Mouse (Mus musculus) stomach, postnatal 0 days (tissue): Measurements from ENCODE around the gene Cd80. TPM values are rescaled to one million over a fixed set of nuclear protein-coding genes. Genes with fewer than 3 reads are reported as not detected.

Experiments used
- ATAC-seq: fragments of 200-750 bp; cut with Nextera tagmentation; 2 replicates; pipeline ENCODE4 v1.8.0; 2017; ENCODE audit not compliant: low FRiP score, low TSS enrichment
- DNase-seq: peaks from one replicate; pipeline ENCODE4 v3.0.0-alpha.2; 2016; ENCODE audit warnings: low spot score
- H3K27ac ChIP-seq: fragments of 300-500 bp; sonication (generic); replicated peaks from 2 replicates; pipeline ENCODE4 v1.5.1; 2014; ENCODE audit warnings: mild to moderate bottlenecking, control low read depth
- H3K27me3 ChIP-seq: fragments of 300-500 bp; sonication (generic); 2 replicates; pipeline ENCODE4 v1.6.1; 2014; ENCODE audit warnings: low read length; ENCODE audit not compliant: control insufficient read depth, insufficient read depth
- H3K36me3 ChIP-seq: fragments of 300-500 bp; sonication (generic); 2 replicates; pipeline ENCODE4 v1.6.1; 2014; ENCODE audit warnings: low read length, mixed read lengths; ENCODE audit not compliant: control insufficient read depth, insufficient read depth
- H3K4me1 ChIP-seq: fragments of 300-500 bp; sonication (generic); replicated peaks from 2 replicates; pipeline ENCODE4 v1.6.1; 2014; ENCODE audit warnings: antibody characterized with exemption; ENCODE audit not compliant: control insufficient read depth, insufficient read depth
- H3K4me2 ChIP-seq: fragments of 300-500 bp; sonication (generic); replicated peaks from 2 replicates; pipeline ENCODE4 v1.6.1; 2014; ENCODE audit warnings: low read depth, mild to moderate bottlenecking, control low read depth, moderate library complexity
- H3K4me3 ChIP-seq: fragments of 300-500 bp; sonication (generic); 2 replicates; pipeline ENCODE4 v1.5.1; 2014; ENCODE audit warnings: low read depth, low read length, control low read depth
- H3K9ac ChIP-seq: fragments of 300-500 bp; sonication (generic); 2 replicates; pipeline ENCODE4 v1.6.1; 2014; ENCODE audit warnings: mild to moderate bottlenecking, low read length, control low read depth, mixed read lengths
- H3K9me3 ChIP-seq: fragments of 300-500 bp; sonication (generic); 2 replicates; pipeline ENCODE4 v1.6.1; 2016; ENCODE audit warnings: low read length; ENCODE audit not compliant: control insufficient read depth
- CTCF ChIP-seq: IDR thresholded peaks from 2 replicates; pipeline ENCODE4 v1.5.1; 2016; ENCODE audit warnings: antibody characterized with exemption, low read depth, mild to moderate bottlenecking, moderate library complexity
- EP300 ChIP-seq: optimal IDR thresholded peaks from 2 replicates; pipeline ENCODE3; 2016; ENCODE audit warnings: antibody characterized with exemption
- WGBS: fragments of 180-500 bp; shearing (Covaris S2); extraction: QIAGEN DNeasy Blood & Tissue Kit; methylation state at CpG from one replicate; pipeline ENCODE4 v1.1.7; 2014; 5-methylcytosine and 5-hydroxymethylcytosine counted together
- polyA plus RNA-seq: library from polyadenylated mRNA; unstranded; fragments of >200 nt; fragmentation: Nextera tagmentation; extraction: Ambion mirVana; gene quantifications from 2 replicates; pipeline ENCODE4 v1.2.1, GENCODE M21; 2015

Gene Cd80
- polyA plus RNA-seq, 1 experiment from 2014 or later: 0.45 TPM

DNA sequence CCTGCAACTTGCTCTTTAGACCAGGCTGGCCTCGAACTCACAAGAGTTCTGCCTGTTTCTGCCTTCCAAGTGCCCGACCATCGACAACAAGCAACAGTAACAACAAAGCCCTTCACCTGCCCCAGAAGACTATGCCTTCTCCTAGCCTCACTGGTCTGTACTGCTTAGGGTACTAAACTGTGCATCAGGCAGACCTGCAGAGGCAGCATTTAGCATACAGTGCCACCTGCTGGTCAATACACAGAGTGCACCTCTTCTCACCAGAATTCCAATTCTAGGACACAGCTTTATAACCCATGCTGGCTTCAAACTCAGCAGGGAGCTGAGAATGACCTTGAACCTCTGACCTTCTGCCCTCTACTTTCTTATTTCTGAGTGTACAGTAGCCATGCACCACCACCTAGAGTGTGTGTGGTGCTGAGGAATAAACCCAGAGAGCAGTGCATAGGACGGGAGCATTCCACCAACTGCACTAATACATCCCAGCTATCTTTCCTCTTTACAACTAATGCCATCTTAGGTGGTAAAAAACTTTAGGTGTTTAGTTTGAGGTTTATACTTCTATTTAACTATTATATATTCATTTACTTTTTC is 50.8 kb downstream of the Cd80 start:
- Histone ChIP-seq H3K4me1 (no peaks in the 10 kb centered on the region), H3K4me2 (no peak overlapping the region), H3K36me3 (peaks cover 3% of the 10 kb centered on the region), H3K4me3 (no peak overlapping the region), H3K9me3 (no peaks in the 10 kb centered on the region), H3K27me3 (no peaks in the 10 kb centered on the region), H3K9ac (no peak overlapping the region), H3K27ac (no peak overlapping the region)
- TF ChIP-seq CTCF (peak; percentile 99), EP300 (no peak)
- DNase-seq (peak; percentile 63), ATAC-seq (peak; percentile 88)
- 77% methylated on average over 4 of the region's 4 CpGs for WGBS

DNA sequence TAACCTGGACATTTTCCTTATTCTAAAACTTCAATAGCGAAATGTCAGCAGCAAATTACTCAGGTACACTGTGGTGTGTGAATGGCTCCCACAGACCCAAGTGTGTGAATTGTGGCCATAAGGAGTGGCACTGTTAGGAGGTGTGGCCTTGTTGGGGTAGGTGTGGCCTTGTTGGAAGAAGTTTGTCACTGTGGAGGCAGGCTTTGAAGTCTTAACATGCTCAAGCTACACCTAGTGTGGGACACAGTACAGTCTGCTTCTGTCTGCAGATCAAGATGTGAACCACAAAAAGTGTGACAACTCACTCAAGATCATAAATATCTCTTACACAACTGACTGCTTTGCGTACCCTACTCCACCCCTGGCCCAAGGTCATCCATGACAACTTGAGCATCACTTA is 55.5 kb downstream of the Cd80 start:
- H3K4me1 ChIP-seq: no peaks in the 10 kb centered on the region
- no peak overlapping the region for H3K4me3 ChIP-seq
- H3K27me3 ChIP-seq: no peaks in the 10 kb centered on the region
- ATAC-seq: no peak
- H3K9me3 ChIP-seq: no peaks in the 10 kb centered on the region
- no peak overlapping the region for H3K27ac ChIP-seq
- DNase-seq: no peak
- TF ChIP-seq EP300 (no peak), CTCF (no peak)
- H3K4me2 ChIP-seq: no peak overlapping the region
- 0 out of 2 replicates have a peak, but pooled peaks cover 5% of the 10 kb centered on the region for H3K36me3 ChIP-seq
- H3K9ac ChIP-seq: no peak overlapping the region
- WGBS: 94% methylated on average over 2 of the region's 2 CpGs

DNA sequence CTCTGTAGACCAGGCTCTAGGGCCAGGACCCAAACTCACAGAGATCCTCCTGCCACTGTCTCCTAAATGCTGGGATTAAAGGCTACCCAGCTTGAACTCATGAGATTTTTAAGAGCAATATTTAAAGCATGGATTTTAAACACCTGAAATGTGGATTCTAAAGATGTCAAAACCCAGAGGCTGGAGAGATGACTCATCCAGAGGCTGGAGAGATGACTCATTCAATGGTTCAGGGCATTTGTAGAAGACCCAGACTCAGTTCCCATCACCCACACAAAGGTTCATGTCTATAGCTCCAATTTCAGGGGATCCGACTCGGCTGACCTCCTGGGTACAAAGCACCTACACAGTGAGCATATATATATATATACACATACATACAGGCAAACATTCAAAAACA is 63.8 kb downstream of the Cd80 start:
- Histone ChIP-seq H3K4me2 (no peak overlapping the region), H3K9me3 (no peaks in the 10 kb centered on the region), H3K4me1 (no peaks in the 10 kb centered on the region), H3K4me3 (no peak overlapping the region), H3K36me3 (no peaks in the 10 kb centered on the region), H3K9ac (no peak overlapping the region), H3K27ac (no peak overlapping the region), H3K27me3 (no peaks in the 10 kb centered on the region)
- no peak for DNase-seq
- no peak for ATAC-seq
- TF ChIP-seq EP300: no peak
- TF ChIP-seq CTCF: no peak
- WGBS: 88% methylated on average over 2 of the region's 2 CpGs

DNA sequence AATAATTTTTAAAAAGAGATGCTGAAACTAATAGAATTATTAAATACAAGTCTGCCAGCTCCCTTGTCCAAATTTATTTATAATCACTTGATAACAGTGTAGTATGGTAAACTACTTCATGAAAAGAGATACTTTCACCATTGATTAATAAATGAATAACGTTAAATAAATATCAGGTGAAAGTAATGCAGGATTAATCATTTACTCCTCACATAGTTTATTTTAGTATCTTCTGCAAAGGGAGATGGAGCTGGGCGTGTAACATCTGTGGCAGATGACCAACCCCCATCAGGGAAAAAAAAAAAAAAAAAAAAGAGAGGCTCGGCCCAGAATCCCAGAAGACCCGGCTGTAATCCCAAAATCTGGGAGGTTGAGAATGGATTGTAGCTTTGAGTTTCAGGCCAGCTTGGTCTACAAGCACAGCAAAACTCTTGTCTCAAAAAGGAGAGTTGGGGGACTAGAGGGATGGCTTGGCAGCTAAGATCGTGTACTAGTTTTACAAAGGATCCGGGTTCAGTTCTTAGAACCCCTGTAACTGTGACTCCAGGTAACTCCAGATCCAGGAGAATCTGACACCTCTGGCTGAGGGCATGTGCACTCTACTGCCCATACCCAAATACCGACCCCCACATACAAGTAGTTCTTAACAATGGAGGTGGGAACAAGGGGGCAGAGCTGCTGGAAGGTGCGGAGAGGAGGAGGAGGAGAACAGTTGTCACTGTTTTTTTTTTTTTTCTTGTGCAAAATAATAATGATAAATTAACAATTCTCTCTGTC is 66.0 kb downstream of the Cd80 start:
- H3K4me3 ChIP-seq: peak overlapping the region; percentile 89
- no peaks in the 10 kb centered on the region for H3K9me3 ChIP-seq
- no peak overlapping the region for H3K27ac ChIP-seq
- no peaks in the 10 kb centered on the region for H3K4me1 ChIP-seq
- WGBS: 23% methylated on average over 8 of the region's 8 CpGs
- H3K36me3 ChIP-seq: no peaks in the 10 kb centered on the region
- peak overlapping the region; percentile 72 for H3K4me2 ChIP-seq
- H3K27me3 ChIP-seq: no peaks in the 10 kb centered on the region
- no peak for TF ChIP-seq EP300
- no peak for TF ChIP-seq CTCF
- DNase-seq: no peak
- no peak for ATAC-seq
- peak overlapping the region; percentile 56 for H3K9ac ChIP-seq

DNA sequence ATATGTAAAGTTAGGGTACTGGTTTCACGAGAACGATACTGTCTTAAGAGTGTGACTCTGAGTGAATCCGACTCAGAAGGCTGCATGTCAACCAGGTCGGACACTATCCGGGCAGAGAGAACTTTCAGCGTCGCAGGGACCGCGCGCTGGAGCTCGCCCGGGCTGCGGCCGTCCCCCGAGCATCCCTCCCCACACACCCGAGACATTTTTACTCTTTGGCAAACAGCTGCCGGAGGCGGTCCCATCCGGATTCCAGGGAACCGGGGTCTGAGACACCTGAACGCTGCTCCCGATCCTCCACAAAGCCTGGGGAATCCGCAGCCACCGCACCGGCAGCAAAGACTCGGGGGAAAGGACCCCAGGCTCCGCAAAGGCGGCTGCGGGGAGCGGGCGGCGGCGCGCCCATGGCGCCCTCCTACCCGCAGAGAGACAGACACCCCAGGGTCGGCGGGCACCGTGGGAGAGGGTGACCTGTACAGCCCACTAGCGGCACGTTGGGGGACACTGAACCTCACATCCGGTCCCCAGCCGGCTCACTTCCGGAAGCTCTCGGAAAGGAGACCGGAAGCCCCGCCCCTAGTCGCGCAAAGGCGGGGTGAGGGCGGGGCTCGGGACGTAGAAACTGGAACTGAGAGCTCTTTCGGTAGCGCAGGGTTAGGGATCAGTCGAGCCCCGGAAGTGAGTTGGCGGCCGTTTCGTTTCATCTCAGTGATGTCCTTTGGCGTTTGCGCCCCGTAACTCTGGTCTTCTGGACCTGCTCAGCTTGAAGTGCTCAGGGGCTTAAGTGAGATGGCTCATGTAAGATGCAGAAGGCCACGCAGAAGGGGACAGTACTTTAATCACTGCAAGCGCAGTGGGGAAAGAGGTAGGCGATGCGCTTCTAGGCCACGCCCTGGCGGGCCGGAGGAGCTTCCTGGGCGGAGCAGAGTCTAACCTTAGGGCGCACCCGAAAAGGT is 67.0 kb downstream of the Cd80 start, which contains the start of gene Timmdc1:
TSS of gene Timmdc1 (minus strand) at position 535 of the 956 bp plus-strand sequence.
- peak within 1 kb of the TSS; percentile 72 for H3K4me2 ChIP-seq
- no peaks in the 10 kb centered on the region for H3K27me3 ChIP-seq
- H3K27ac ChIP-seq: peak within 1 kb of the TSS; percentile 97
- H3K36me3 ChIP-seq: no peaks in the 10 kb centered on the region
- H3K9me3 ChIP-seq: no peaks in the 10 kb centered on the region
- peak within 1 kb of the TSS; percentile 94 for H3K9ac ChIP-seq
- DNase-seq: peak; percentile 97
- peak; percentile 99 for ATAC-seq
- peak; percentile 58 for TF ChIP-seq EP300
- peak; percentile 43 for TF ChIP-seq CTCF
- under 1% methylated on average over 73 of the region's 73 CpGs for WGBS
- no peaks in the 10 kb centered on the region for H3K4me1 ChIP-seq
- H3K4me3 ChIP-seq: peak within 1 kb of the TSS; percentile 89
